Mouse (Mus musculus) neural tube, embryonic 12.5 days (tissue): ENCODE measurements around the gene Dlgap5. TPM values are rescaled to one million over a fixed set of nuclear protein-coding genes. Genes with fewer than 3 reads are reported as not detected.

Source experiments
- ATAC-seq: fragments of 200-750 bp; cut with Nextera tagmentation; 2 replicates; pipeline ENCODE4 v1.8.0; 2017; ENCODE audit warnings: low read depth, mild to moderate bottlenecking, moderate TSS enrichment, moderate library complexity; ENCODE audit not compliant: low FRiP score
- H3K27ac ChIP-seq: fragments of 300-500 bp; sonication (generic); 2 replicates; pipeline ENCODE4 v1.5.1; 2016
- H3K27me3 ChIP-seq: fragments of 300-500 bp; sonication (generic); replicated peaks from 2 replicates; pipeline ENCODE4 v1.6.1; 2016; ENCODE audit warnings: mild to moderate bottlenecking
- H3K36me3 ChIP-seq: fragments of 300-500 bp; sonication (generic); 2 replicates; pipeline ENCODE4 v1.6.1; 2016; ENCODE audit warnings: mild to moderate bottlenecking
- H3K4me1 ChIP-seq: fragments of 300-500 bp; sonication (generic); 2 replicates; pipeline ENCODE4 v1.6.1; 2016
- H3K4me2 ChIP-seq: fragments of 300-500 bp; sonication (generic); replicated peaks from 2 replicates; pipeline ENCODE4 v1.6.1; 2016; ENCODE audit warnings: mild to moderate bottlenecking
- H3K4me3 ChIP-seq: fragments of 300-500 bp; sonication (generic); 2 replicates; pipeline ENCODE4 v1.5.1; 2016
- H3K9ac ChIP-seq: fragments of 300-500 bp; sonication (generic); 2 replicates; pipeline ENCODE4 v1.6.1; 2016; ENCODE audit warnings: mild to moderate bottlenecking
- H3K9me3 ChIP-seq: fragments of 300-500 bp; sonication (generic); 2 replicates; pipeline ENCODE4 v1.6.1; 2016; ENCODE audit warnings: mild to moderate bottlenecking
- WGBS: fragments of 180-500 bp; shearing (Covaris S2); methylation state at CpG from one replicate; pipeline ENCODE4 v1.1.7; 2016; 5-methylcytosine and 5-hydroxymethylcytosine counted together
- polyA plus RNA-seq: library from polyadenylated mRNA; unstranded; fragments of >200 nt; fragmentation: Nextera tagmentation; extraction: Ambion mirVana; gene quantifications from 2 replicates; pipeline ENCODE4 v1.2.1, GENCODE M21; 2016

Gene Dlgap5
- polyA plus RNA-seq, 1 experiment from 2014 or later = 40.0 TPM

DNA sequence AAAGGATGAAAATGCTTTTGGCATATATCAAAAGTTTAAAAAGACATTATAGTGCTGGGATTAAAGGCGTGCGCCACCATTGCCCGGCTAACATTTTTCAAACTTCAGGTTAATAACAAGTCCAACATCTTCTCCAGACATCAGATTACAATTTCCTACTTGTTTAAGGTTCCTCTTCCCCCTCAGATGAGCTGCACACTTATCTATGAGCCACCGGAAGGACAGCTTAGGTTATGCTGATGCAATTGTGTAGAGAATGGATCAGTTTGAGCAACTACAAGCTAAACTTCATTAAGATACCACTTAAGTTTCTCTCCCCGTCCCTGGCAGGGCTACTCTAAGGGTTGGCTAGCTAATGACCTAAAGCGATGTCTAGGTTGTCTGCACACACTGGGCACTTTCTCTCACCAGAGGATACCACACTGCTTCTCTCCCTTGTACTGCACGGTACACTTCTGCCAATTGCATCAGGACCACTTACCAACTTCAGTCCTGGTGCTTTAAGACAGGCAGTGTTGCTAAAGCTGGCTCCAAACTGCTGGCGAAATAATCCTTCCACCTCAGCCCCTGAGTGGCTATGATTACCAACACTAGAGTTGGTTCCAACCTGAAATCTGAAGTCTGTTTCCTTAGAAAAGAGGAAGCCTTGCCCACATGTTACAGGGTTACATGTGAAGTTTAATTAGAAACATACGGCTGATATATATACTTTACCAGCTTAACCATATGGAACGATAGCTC is 24.7 kb downstream of the Dlgap5 start:
- Histone ChIP-seq H3K9ac (no peak overlapping the region), H3K36me3 (peaks cover 68% of the 10 kb centered on the region), H3K4me1 (no peaks in the 10 kb centered on the region), H3K4me2 (no peak overlapping the region), H3K9me3 (no peaks in the 10 kb centered on the region), H3K27ac (no peak overlapping the region), H3K4me3 (no peak overlapping the region), H3K27me3 (no peaks in the 10 kb centered on the region)
- WGBS = 96% methylated on average over 10 of the region's 10 CpGs
- no peak for ATAC-seq

DNA sequence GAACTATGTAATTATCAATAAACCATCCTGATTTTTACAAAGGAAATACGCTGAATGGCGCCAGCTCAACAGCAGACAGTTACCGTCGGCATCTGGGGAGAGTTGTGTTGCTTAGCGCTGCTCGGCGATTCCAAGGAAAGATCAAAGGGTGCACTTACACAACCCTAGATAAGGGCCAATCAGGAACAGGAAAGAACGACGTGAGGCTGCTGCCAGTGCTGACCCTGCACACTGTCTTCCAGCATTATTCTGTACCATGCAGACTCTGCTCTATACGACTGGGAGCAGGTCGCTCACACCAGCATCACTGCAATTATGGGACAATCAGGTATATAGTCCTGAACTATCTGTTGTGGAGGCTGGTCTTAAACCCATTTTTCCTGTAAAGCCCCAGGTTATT is 32.1 kb downstream of the Dlgap5 start:
- H3K9me3 ChIP-seq = no peaks in the 10 kb centered on the region
- no peak overlapping the region for H3K4me3 ChIP-seq
- no peak for ATAC-seq
- no peaks in the 10 kb centered on the region for H3K27me3 ChIP-seq
- no peak overlapping the region for H3K4me2 ChIP-seq
- no peaks in the 10 kb centered on the region for H3K4me1 ChIP-seq
- 79% methylated on average over 11 of the region's 11 CpGs for WGBS
- no peak overlapping the region for H3K27ac ChIP-seq
- no peak overlapping the region for H3K9ac ChIP-seq
- peaks cover 30% of the 10 kb centered on the region for H3K36me3 ChIP-seq

DNA sequence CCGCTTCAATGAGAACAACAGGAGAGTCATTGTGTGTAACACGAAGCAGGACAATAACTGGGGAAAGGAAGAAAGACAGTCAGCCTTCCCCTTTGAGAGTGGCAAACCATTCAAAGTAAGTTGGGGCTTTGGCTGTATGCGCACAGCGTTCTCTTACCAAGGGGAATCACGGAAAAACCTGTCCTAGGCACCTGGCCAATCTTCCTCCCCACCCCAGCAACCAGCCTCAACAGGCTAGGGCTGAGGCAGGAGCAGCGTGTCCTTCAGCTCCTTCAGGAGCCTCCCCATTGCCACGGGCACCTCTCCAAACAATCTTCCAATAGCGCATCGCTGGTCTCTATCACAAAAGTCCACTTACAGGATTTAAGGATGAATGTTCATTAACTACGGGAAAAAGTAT is 33.6 kb downstream of the Dlgap5 start:
- Histone ChIP-seq H3K4me1 (no peaks in the 10 kb centered on the region), H3K36me3 (peaks cover 20% of the 10 kb centered on the region), H3K27me3 (no peaks in the 10 kb centered on the region), H3K9ac (no peak overlapping the region), H3K4me3 (no peak overlapping the region), H3K27ac (no peak overlapping the region), H3K4me2 (no peak overlapping the region), H3K9me3 (no peaks in the 10 kb centered on the region)
- no peak for ATAC-seq
- WGBS = 85% methylated on average over 10 of the region's 10 CpGs

DNA sequence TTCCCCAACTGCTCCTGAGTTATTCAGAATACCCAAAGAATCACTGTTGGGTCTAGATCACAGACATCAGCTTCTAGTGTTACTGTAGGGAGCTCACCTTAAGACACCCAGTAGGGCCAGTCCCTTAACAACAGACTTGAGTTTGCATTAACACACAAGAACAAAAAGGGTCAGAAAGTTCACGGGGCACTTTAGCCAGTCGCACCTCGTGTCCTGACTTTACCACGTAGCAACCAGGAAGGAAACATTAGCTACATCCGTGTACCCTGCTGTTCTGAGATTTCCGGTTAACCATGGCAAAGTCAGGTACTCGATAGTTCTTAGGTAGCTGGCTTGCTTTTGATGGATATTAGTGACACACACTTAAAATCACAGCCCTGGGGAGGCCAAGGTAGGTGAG is 34.3 kb downstream of the Dlgap5 start:
- no peak for ATAC-seq
- no peak overlapping the region for H3K4me2 ChIP-seq
- no peaks in the 10 kb centered on the region for H3K4me1 ChIP-seq
- no peak overlapping the region for H3K4me3 ChIP-seq
- H3K27ac ChIP-seq = no peak overlapping the region
- H3K36me3 ChIP-seq = peaks cover 14% of the 10 kb centered on the region
- no peaks in the 10 kb centered on the region for H3K9me3 ChIP-seq
- no peaks in the 10 kb centered on the region for H3K27me3 ChIP-seq
- H3K9ac ChIP-seq = no peak overlapping the region
- 90% methylated on average over 7 of the region's 7 CpGs for WGBS

DNA sequence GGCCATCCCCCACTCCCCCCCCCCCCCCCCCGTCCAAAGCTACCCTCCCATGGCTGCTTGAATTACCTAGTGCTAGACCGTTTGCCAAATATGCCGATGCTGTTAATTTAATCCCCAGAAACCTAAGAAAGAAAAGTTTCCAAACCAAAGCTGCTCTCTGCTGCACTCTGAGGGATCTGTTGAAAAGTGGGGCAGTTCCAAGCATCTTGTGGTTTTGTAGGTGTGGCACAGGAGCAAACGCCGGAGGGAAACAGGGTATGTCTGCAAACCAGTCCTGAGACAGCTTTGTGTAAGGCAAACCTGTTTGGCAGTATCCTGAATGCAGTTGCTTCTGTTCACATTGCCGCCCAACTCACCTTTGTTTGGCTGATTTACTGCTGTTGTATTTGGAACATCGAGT is 39.9 kb downstream of the Dlgap5 start:
- no peaks in the 10 kb centered on the region for H3K36me3 ChIP-seq
- H3K27me3 ChIP-seq = peaks cover 10% of the 10 kb centered on the region
- H3K9me3 ChIP-seq = no peaks in the 10 kb centered on the region
- peaks cover 4% of the 10 kb centered on the region for H3K4me1 ChIP-seq
- no peak for ATAC-seq
- no peak overlapping the region for H3K4me2 ChIP-seq
- 81% methylated on average over 7 of the region's 7 CpGs for WGBS
- no peak overlapping the region for H3K27ac ChIP-seq
- no peak overlapping the region for H3K9ac ChIP-seq
- H3K4me3 ChIP-seq = no peak overlapping the region

DNA sequence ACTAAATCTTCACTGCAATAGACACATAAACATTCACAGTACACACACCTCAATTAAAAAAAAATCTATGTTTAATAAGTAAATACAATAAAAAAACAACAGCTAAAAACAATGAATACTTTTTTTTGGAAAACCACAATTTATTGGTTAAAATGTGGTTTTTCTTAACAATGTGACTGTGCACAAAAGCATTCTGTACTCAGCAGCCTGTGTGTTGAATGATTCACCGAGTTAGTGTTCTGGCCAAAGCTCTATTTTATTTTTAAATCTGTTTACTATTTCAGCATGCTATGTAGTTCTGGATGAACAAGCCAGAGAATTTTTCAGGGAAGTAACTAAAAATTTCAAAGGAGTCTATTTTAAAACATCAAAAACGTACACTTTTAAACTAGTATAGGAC is 41.7 kb downstream of the Dlgap5 start:
- H3K27me3 ChIP-seq = peaks cover 16% of the 10 kb centered on the region
- 75% methylated on average over 2 of the region's 2 CpGs for WGBS
- peaks cover 4% of the 10 kb centered on the region for H3K4me1 ChIP-seq
- no peak overlapping the region for H3K9ac ChIP-seq
- no peaks in the 10 kb centered on the region for H3K9me3 ChIP-seq
- no peak for ATAC-seq
- no peak overlapping the region for H3K4me2 ChIP-seq
- H3K4me3 ChIP-seq = no peak overlapping the region
- H3K27ac ChIP-seq = no peak overlapping the region
- H3K36me3 ChIP-seq = no peaks in the 10 kb centered on the region

DNA sequence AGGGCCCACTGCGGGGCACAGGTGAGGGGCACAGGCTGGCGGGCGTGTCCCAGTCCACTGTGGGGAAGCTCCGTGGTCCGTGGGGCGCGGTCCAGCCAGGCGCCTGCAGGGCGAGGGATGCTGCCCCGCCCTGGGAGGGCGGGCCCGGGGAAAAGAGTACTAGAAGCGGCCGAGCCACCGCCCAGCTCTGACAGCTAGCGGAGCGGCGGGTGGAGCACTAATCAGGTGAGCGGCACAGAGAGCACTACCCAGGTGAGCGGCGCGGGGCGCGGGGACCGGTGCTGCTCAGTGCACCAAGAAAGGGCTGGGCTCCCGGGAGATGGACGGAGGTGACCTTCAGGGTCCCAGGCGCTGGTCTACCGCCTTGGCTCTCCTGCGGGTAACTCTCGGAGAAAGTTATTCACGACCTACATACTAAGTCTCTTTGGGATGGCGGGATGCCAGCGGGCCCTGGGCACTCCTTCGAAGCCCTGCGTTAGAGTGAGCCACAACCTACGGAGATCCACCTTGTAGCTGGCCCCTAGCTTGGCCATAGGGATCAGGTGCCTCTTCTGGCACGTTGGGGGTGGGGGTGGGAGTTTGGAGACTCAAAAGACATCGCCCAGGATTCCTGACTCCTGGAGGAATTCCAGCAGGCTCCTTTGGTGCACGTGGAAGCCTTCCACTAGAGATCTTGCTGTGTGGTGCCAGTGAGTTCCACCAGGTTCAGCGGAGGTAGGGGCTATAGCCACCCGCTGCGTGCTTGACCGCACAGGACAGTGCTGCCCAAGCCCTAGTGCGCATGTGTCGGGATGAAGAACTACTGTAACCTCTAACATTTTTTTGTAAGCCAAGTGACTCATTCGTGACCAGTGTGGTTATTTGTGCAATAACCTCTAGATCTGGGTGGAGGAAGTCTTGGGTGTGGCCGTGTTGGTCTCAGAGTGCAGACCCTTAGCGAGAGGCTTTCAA is 44.2 kb downstream of the Dlgap5 start:
- Histone ChIP-seq H3K27me3 (peaks cover 16% of the 10 kb centered on the region), H3K9me3 (no peaks in the 10 kb centered on the region), H3K4me1 (peaks cover 4% of the 10 kb centered on the region), H3K36me3 (no peaks in the 10 kb centered on the region), H3K9ac (no peak overlapping the region), H3K4me3 (peak overlapping the region; percentile 25; the same call in 1 of the 2 replicates), H3K4me2 (peak overlapping the region; percentile 56), H3K27ac (no peak overlapping the region)
- ATAC-seq = no peak
- WGBS = 16% methylated on average over 49 of the region's 49 CpGs

DNA sequence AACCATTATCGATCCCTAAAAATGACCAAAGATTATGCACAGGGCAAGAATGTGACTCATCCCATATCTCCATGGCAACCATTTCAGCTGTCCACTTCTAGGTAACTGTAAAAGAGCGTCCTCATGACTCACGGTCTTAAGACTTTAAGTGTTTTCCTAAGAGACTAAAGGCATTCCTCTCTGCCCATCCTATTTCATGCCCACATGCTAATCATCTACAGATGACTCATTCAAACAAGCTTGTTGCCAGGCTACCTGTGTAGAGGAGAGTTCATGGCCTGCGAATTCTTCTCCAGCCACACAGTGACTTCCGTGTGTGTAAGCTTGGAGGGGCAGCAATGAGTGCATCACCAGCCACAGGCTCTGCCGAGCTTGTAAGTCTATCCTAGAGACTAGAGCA is 46.5 kb downstream of the Dlgap5 start:
- H3K4me1 ChIP-seq = peaks cover 4% of the 10 kb centered on the region
- no peak for ATAC-seq
- H3K27me3 ChIP-seq = peaks cover 16% of the 10 kb centered on the region
- H3K36me3 ChIP-seq = no peaks in the 10 kb centered on the region
- H3K27ac ChIP-seq = no peak overlapping the region
- 78% methylated on average over 6 of the region's 6 CpGs for WGBS
- no peak overlapping the region for H3K9ac ChIP-seq
- H3K4me2 ChIP-seq = no peak overlapping the region
- H3K4me3 ChIP-seq = no peak overlapping the region
- no peaks in the 10 kb centered on the region for H3K9me3 ChIP-seq

DNA sequence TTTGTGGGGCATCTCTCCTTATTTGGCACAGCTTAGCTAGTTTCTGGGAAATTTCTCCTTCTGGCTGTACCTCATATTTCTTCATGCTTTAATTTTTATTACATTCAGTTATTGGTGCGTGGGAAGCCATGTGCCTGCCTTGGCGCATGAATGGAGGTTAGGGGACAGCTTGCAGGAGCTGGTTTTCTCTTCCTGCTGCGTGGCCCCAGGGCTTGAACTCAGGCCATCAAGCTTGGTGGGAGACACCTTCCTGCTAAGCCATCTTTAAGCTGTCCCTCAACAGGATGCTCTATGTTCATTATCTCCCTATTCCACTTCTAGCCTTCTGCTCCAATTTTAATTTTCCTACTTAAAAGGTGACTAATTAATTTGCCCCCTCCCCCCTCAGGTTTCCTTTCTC is 47.4 kb downstream of the Dlgap5 start:
- Histone ChIP-seq H3K27ac (no peak overlapping the region), H3K9ac (no peak overlapping the region), H3K36me3 (no peaks in the 10 kb centered on the region), H3K9me3 (no peaks in the 10 kb centered on the region), H3K4me1 (peaks cover 4% of the 10 kb centered on the region), H3K4me3 (no peak overlapping the region), H3K4me2 (no peak overlapping the region), H3K27me3 (peaks cover 16% of the 10 kb centered on the region)
- WGBS = 86% methylated on average over 3 of the region's 3 CpGs
- ATAC-seq = no peak

DNA sequence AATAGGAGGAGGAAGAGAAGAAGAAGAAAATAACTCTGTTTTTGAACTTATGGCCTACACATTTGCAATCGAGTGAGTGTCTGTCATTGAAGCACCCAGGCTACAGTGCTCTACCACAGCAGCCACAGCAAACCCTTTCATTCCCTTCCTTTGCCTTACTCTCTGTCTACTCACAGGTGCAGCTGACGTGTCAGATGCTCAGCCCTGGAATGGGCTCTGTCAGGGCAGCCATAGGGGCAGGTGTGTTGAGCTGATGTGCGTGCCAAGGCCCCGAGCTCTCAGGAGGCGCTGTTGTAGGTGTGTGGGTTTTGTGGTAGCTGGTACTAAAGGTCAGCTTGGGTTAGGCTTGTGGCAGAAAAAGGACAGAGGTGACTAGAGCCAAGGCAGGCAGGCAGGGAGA is 48.5 kb downstream of the Dlgap5 start:
- no peak for ATAC-seq
- WGBS = 88% methylated on average over 5 of the region's 5 CpGs
- Histone ChIP-seq H3K9me3 (no peaks in the 10 kb centered on the region), H3K27ac (no peak overlapping the region), H3K4me2 (no peak overlapping the region), H3K9ac (no peak overlapping the region), H3K4me1 (peaks cover 10% of the 10 kb centered on the region), H3K36me3 (no peaks in the 10 kb centered on the region), H3K27me3 (peaks cover 16% of the 10 kb centered on the region), H3K4me3 (no peak overlapping the region)

DNA sequence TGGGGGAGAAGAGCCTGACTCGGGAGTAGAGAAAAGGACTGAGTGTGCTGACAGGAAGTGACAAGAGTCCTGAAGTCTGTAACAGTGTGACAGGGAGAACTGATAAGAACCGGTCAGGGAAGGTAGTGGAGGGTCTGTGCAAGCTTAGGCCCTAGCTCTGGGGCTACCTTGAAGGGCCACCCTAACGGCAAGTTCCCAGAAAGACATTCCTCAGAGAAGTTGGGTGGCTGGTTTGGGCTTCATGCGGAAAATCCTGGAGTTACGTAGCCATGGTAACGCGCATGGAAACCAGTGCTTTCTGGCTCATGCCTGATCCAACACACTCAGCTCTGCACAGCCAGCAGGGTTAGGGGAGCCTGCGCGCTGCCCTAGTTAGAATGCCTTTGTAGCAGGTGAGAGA is 50.7 kb downstream of the Dlgap5 start, which contains the start of gene Lgals3:
Lgals3 (plus strand) TSS at position 291 of the 400 bp plus-strand sequence.
- 49% methylated on average over 9 of the region's 9 CpGs for WGBS
- Histone ChIP-seq H3K27me3 (no peaks in the 10 kb centered on the region), H3K9ac (no peak within 1 kb of the TSS), H3K4me1 (peaks cover 6% of the 10 kb centered on the region), H3K27ac (no peak within 1 kb of the TSS), H3K4me2 (no peak within 1 kb of the TSS), H3K4me3 (no peak within 1 kb of the TSS), H3K36me3 (no peaks in the 10 kb centered on the region), H3K9me3 (no peaks in the 10 kb centered on the region)
- ATAC-seq = peak; percentile 80

DNA sequence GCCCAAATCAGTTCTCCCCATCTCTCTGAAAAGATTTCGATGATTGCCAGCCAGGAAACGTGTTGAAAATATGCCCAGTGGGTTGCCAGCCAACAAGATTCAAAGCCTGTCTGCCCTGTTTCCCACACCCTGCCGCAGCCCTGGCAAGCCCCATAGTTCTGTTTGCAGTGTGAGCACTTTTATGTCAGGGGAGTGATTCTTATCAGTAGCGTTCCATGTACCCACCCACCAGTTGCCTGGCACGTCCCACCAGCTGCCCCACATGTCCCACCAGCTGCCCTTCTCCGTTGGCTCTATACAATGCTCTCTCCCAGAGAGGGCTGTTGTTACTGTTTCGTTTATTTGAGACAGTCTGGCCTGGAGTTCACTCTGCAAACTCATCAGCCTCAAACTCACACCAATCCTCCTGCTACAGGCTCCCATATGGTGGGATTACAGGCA is 51.3 kb downstream of the Dlgap5 start:
- 69% methylated on average over 7 of the region's 7 CpGs for WGBS
- H3K4me2 ChIP-seq = no peak overlapping the region
- no peak overlapping the region for H3K27ac ChIP-seq
- peaks cover 6% of the 10 kb centered on the region for H3K4me1 ChIP-seq
- no peaks in the 10 kb centered on the region for H3K27me3 ChIP-seq
- H3K9me3 ChIP-seq = no peaks in the 10 kb centered on the region
- ATAC-seq = peak; percentile 42; the same call in 1 of the 2 replicates
- no peak overlapping the region for H3K4me3 ChIP-seq
- H3K36me3 ChIP-seq = no peaks in the 10 kb centered on the region
- no peak overlapping the region for H3K9ac ChIP-seq
